Mouse (Mus musculus) c-Kit-positive CD71-positive TER-119-positive erythroid progenitor cells, embryonic 14.5 days (primary cell): ENCODE data around the gene Prr13.

ENCODE experiments used
- DNase-seq: peaks from one replicate; pipeline ENCODE4 v3.0.0-alpha.2; 2013; ENCODE audit warnings: low spot score

Prr13 gene

GRCm38 (mm10) chr15:102460971-102461370, 2.1 kb downstream of the Prr13 start:
- DNase-seq = peak; percentile 57

- no peak for DNase-seq
These were observed 2.7 kb downstream of the Prr13 start for GRCm38 (mm10) chr15:102461430-102462075.

GRCm38 (mm10) chr15:102463666-102464065, 4.8 kb downstream of the Prr13 start:
- DNase-seq = peak; percentile 57

- no peak for DNase-seq
These were observed 10.0 kb downstream of the Prr13 start for GRCm38 (mm10) chr15:102468675-102469370.

GRCm38 (mm10) chr15:102470183-102470604, 11.4 kb downstream of the Prr13 start, which contains the start of gene Pcbp2:
Gene Pcbp2 (plus strand): TSS chr15:102470539.
- DNase-seq = peak; percentile 95

- peak; percentile 60 for DNase-seq
These were observed 11.9 kb downstream of the Prr13 start for GRCm38 (mm10) chr15:102470605-102471294.

GRCm38 (mm10) chr15:102471295-102471645, 12.4 kb downstream of the Prr13 start:
- DNase-seq = no peak

- no peak for DNase-seq
These were observed 12.9 kb downstream of the Prr13 start for GRCm38 (mm10) chr15:102471727-102472126.

- no peak for DNase-seq
These were observed 14.4 kb downstream of the Prr13 start for GRCm38 (mm10) chr15:102473246-102473645.

GRCm38 (mm10) chr15:102474520-102474919, 15.7 kb downstream of the Prr13 start:
- DNase-seq = no peak

GRCm38 (mm10) chr15:102483136-102483535, 24.3 kb downstream of the Prr13 start:
- DNase-seq = no peak

GRCm38 (mm10) chr15:102485853-102486252, 27.0 kb downstream of the Prr13 start:
- no peak for DNase-seq

- no peak for DNase-seq
These were observed 28.8 kb downstream of the Prr13 start for GRCm38 (mm10) chr15:102487664-102488063.

- no peak for DNase-seq
These were observed 39.5 kb downstream of the Prr13 start for GRCm38 (mm10) chr15:102498322-102498721.

- DNase-seq = no peak
These were observed 40.5 kb downstream of the Prr13 start for GRCm38 (mm10) chr15:102499370-102499769.

- DNase-seq = no peak
These were observed 41.0 kb downstream of the Prr13 start for GRCm38 (mm10) chr15:102499851-102500250.

- no peak for DNase-seq
These were observed 41.7 kb downstream of the Prr13 start for GRCm38 (mm10) chr15:102500479-102500878.

GRCm38 (mm10) chr15:102501084-102501814, 42.4 kb downstream of the Prr13 start:
- no peak for DNase-seq

GRCm38 (mm10) chr15:102502254-102502840, 43.5 kb downstream of the Prr13 start:
- DNase-seq = no peak

GRCm38 (mm10) chr15:102503447-102503846, 44.6 kb downstream of the Prr13 start, which contains the start of gene Gm10337:
Gene Gm10337 (plus strand): TSS chr15:102503722.
- DNase-seq = no peak

- no peak for DNase-seq
These were observed 45.3 kb downstream of the Prr13 start for GRCm38 (mm10) chr15:102503924-102504782.
